Mouse (Mus musculus) spleen, postnatal 4 days (tissue): ENCODE results near the gene Jph3.

Experiments used
- DNase-seq, 2 experiments: peaks; one replicate each; pipeline ENCODE4 v3.0.0; 2022; ENCODE audit warnings: low spot score in 2 of 2

Gene Jph3

DNA sequence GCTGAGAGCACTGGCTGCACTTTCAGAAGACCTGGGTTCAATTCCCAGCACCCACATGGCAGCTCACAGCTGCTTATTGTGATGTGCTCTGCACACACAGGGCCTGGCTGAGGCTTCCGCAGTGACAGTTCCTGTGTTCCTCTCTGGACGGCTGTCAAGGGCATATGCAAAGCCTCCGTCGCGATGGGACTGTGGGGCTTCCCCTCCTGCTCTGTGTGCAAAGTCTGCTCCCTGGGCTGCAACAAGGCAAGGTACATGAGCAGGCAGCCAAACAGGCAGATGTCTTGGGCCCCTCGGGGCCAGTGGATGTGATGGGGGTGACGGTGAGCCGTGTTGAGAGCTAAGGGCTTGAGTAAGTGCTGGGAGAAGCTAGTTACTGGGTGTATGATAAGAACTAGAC is 59.4 kb downstream of the Jph3 start:
- peak in 1 of 2 experiments; percentile 21 for DNase-seq

- DNase-seq = peak in 1 of 2 experiments; percentile 32
Measured at GRCm38 (mm10) chr8:121792159-121792558, 62.7 kb downstream of the Jph3 start.

DNA sequence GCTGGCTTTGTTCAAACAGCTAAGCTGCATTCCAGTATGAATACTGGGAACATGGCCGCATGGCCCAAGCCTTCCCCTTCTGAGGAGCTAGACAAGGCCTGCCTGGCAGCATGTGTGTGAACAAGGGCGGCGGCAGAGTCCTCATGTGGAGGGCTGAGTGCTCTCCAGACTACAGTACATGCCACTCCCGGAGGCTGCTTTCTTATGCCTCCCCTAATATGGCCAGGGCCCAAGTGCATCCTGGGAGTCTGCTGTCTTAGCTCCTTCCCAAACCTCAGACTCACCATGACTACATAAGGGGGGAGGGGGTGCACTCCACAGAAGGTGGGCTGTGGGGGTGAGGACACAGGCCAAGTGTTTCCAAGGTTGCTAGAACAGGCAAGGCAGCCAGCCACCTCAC is 63.2 kb downstream of the Jph3 start:
- no peak for DNase-seq

DNA sequence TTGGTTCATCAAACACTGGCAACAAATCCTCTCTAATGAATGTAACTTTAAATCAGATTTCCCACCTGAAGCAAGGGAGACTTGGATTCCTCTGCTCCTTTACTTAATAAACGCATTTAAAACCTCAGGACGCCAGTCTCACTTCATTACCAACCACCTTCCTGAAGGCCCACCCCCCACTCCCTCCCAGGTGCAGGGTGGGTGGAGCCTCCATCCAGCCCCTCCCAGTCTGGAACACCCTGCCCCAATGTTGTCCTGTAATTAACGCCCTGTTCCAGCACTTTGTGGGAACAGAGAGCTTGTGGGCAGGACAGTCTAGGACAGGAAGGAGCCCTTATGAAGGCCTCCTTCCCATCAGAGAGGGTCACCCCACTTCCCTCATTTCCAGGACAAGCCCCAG is 64.7 kb downstream of the Jph3 start:
- no peak for DNase-seq

DNA sequence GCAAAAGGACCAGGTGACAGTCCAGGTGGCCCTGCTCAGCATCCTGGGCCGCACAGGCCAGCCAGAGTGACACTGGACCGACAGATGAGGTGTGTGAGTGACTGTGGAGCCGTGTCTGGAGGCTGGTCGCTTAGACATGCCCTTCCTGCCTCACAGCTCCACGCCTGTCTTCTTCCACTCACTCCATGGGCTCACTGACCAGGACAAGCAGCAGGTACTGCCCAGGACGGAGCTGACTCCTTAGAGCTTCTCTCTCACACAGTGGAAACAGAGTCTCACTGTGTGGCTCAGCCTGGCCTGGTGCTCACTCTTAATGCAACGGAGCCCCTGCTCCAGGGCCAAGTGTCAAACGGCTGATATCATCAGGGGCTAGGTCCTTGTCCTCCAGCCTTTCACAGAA is 66.0 kb downstream of the Jph3 start:
- DNase-seq = no peak

DNA sequence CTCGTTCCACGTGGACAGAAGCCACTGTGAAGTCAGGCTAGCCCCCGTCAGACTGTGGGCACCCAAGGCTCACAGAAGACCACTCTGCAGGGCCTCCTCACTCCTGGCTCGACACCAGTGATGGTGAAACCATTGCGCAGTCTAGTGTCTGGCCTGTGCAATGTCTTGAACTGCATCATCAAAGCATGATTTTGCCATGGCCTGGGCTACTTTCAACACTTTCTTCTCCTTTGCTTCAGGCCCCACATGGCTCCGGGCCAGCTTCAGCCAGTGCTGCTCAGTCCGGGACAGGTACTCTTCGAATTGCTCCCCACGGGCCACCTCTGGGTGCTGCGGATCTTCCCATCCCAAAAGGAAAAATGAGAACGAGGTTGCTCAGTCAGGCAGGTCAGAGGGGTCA is 67.0 kb downstream of the Jph3 start:
- DNase-seq = peak; percentile 34 to 71

DNA sequence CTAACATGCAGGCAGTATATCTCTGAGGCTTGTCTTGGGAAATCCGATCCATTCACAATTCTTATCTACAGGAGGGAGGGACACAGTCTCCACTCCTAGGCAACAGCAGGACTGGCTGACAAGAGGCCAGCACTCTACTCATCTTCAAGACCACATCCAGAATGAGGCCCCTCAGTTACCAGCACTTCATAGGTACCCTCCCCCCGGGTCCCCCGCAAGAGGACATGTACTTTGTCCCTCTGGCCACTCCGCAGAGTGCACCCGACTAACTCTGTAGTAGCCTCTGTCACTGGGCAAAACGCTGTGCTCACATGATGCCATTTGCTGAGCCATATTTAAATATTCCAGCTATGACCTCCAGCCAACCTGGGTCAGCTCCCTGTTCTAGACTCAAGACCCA is 69.0 kb downstream of the Jph3 start:
- DNase-seq = no peak

- DNase-seq = no peak
Measured at GRCm38 (mm10) chr8:121804829-121805228, 75.4 kb downstream of the Jph3 start.

- DNase-seq = no peak
Measured at GRCm38 (mm10) chr8:121806126-121806525, 76.7 kb downstream of the Jph3 start.

- no peak for DNase-seq
Measured at GRCm38 (mm10) chr8:121808032-121808431, 78.6 kb downstream of the Jph3 start.

DNA sequence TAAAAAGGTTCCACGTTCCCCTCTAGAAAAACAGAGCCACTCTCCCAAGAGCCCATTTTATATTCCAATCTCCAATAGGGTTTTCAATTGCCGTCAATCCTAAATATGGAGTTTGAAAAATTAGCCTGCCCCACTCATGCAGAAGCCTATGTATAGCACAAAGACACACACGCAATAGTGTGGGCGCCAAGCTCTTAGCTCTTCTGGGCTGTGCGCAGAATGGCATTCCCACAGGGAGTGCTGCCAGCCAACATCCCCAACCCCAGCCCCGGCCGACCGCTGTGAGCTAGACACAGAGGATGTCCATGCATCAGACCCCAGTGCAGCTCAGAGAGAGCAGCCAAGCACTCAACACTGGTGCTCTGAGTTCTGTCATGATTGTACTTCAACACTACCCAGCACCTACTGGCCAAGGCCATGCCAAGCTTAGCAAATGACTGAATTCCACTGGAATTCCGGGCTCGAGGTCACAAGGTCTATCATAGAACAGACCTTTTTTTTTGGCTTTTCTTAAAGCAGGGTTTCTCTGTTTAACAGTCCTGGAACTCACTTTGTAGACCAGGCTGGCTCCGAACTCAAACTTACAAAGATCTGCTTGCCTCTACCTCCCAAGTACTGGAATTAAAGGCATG is 80.2 kb downstream of the Jph3 start:
- no peak for DNase-seq

DNA sequence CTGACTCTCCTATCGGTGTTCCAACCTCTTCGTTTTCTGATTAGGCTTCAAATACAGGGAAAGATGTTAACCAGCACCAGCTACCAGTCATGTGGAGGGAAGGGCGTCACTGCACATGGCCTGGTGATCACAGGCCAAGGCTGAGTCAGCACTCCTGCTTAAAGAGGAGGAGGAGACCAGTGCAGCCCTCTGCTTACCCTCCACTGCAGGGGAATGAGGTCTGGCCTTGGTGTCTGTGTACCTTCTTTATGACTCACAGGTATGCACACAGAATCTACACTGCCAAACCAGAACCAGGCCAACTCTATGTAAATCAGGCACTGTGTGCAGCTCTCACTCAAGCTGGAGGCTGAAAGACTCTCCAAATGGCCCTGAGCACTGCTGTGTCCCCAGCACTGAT is 82.1 kb downstream of the Jph3 start:
- no peak for DNase-seq

GRCm38 (mm10) chr8:121811931-121812570 is 82.6 kb downstream of the Jph3 start:
- no peak for DNase-seq

GRCm38 (mm10) chr8:121818226-121818625 is 88.8 kb downstream of the Jph3 start:
- DNase-seq = peak in 1 of 2 experiments; percentile 51

DNA sequence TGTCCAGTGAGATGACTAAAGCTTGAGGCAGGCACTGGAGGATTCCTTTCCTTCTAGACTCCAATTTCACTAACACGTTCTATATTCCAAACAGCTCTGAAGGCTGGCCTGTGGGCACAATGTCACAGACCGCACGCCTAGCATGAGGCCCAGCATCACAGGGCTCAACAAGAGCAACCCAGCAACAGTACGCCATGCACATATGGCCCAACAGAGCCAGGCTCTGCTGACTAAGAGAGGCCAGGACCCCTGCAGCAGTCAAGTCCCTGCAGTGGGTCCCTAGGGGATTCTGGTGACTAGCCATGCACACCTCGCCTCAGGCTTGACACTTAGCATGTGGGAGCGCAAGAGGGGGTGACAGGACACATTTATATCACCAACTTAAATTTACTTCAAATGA is 91.4 kb downstream of the Jph3 start:
- DNase-seq = peak in 1 of 2 experiments; percentile 44

DNA sequence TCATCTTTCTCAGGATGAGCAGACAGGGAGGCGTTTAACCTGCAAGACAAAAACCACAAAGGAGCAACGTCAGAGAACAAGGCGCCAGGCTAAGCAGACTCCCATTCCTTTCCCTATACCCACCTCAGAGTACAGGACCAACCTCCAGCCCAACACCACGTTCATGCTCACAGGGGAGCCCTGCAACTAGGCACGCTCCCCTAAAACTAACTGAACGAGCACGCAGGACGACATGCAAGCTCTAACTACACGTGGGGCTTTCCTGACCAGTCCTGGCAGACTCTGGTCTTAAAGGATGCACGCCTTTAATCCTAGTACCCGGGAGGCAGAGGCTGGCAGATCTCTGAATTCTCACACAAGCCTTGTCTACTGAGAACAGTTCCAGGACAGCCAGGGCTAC is 91.9 kb downstream of the Jph3 start:
- peak in 1 of 2 experiments; percentile 51 for DNase-seq

- DNase-seq = no peak
Measured at GRCm38 (mm10) chr8:121821770-121822169, 92.3 kb downstream of the Jph3 start.

DNA sequence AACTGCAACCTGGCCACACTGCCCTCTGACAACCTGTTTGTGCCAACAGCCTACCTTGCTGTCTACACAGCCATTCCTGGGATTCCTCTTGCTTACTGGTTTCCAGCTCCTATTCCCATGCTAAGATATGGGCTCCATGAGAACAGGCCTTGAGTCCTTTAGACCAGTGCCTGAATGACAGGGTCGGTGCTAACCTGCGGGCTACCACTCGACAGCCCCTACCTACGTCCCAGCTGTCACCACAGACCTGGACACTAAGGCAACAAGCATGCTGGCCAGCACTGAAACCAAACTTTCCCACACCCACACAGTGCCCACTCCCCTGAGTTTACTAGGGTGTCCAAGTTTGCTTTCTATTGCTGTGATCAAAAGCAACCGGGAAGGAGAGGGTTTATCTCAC is 98.3 kb downstream of the Jph3 start:
- peak in 1 of 2 experiments; percentile 50 for DNase-seq

DNA sequence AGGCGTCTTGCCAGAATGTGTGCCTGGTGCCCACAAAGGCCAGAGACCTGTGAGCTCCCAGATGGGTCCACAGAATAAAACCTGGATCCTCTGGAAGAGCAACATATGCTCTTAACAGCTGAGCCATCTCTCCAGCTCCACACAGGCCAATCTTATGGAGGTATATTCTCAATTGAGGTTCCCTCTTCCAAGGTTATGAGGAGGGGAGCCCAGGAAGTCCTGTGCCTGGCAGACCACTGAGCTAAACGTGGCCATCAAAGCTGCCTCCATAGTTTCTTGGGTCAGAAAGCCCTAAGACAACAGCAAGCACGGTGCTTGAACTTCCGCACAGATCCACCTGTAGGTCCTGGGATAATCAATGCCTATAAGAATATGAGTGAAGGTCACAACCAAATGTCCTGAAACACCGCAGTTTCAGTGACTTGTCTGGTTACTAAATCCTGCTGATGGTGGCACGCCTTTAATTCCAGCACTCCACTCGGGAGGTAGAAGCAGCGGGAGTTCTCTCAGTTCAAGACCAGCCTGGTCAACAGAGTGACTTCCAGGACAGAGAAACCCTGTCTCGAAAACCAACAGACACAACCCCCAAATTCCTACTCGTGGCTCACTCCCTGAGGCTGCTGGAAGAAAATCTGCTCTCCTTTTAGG is 99.1 kb downstream of the Jph3 start:
- DNase-seq = peak in 1 of 2 experiments; percentile 53

- peak; percentile 81 to 92 for DNase-seq
Measured at GRCm38 (mm10) chr8:121829048-121829776, 99.8 kb downstream of the Jph3 start, which contains the start of gene Klhdc4. TSS of gene Klhdc4 (minus strand) at chr8:121829569.

GRCm38 (mm10) chr8:121829777-121830362 is 100.4 kb downstream of the Jph3 start:
- DNase-seq = no peak

DNA sequence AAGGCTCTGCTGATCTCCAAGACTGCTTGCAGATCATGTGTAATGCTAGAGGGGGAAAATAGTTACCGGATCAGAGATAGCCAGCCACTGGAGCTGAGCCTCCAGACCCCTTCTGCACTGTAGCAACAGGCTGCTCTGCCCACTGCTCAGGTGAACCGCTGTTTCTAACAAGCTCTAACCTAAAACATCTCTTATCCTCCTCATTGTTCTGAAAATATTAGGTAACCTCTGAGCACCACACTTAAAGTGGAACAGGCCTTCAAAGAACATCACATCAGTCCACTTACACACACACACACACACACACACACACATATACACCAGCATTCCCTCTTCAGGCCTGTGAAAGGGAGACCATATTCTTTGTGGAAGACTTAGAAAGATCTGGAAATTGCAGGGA is 102.6 kb downstream of the Jph3 start:
- DNase-seq = no peak
